Mouse (Mus musculus) midbrain, embryonic 12.5 days (tissue): ENCODE results near the gene Psat1. TPM values are rescaled to one million over a fixed set of nuclear protein-coding genes. Genes with fewer than 3 reads are reported as not detected.

Experiments used
- ATAC-seq: fragments of 200-750 bp; cut with Nextera tagmentation; 2 replicates; pipeline ENCODE4 v1.8.0; 2017; ENCODE audit warnings: low read depth, moderate TSS enrichment, moderate library complexity; ENCODE audit not compliant: low FRiP score
- H3K27ac ChIP-seq: fragments of 300-500 bp; sonication (generic); replicated peaks from 2 replicates; pipeline ENCODE4 v1.5.1; 2016; ENCODE audit warnings: mild to moderate bottlenecking
- H3K27me3 ChIP-seq: fragments of 300-500 bp; sonication (generic); 2 replicates; pipeline ENCODE4 v1.6.1; 2016; ENCODE audit warnings: mild to moderate bottlenecking
- H3K36me3 ChIP-seq: fragments of 300-500 bp; sonication (generic); 2 replicates; pipeline ENCODE4 v1.6.1; 2016
- H3K4me1 ChIP-seq: fragments of 300-500 bp; sonication (generic); 2 replicates; pipeline ENCODE4 v1.6.1; 2016
- H3K4me2 ChIP-seq: fragments of 300-500 bp; sonication (generic); replicated peaks from 2 replicates; pipeline ENCODE4 v1.6.1; 2016; ENCODE audit warnings: mild to moderate bottlenecking, moderate library complexity
- H3K4me3 ChIP-seq: fragments of 300-500 bp; sonication (generic); 2 replicates; pipeline ENCODE4 v1.5.1; 2016; ENCODE audit warnings: mild to moderate bottlenecking
- H3K9ac ChIP-seq: fragments of 300-500 bp; sonication (generic); replicated peaks from 2 replicates; pipeline ENCODE4 v1.6.1; 2016; ENCODE audit warnings: mild to moderate bottlenecking, moderate library complexity
- H3K9me3 ChIP-seq: fragments of 300-500 bp; sonication (generic); 2 replicates; pipeline ENCODE4 v1.6.1; 2016; ENCODE audit warnings: mild to moderate bottlenecking
- WGBS: fragments of 180-500 bp; shearing (Covaris S2); methylation state at CpG from one replicate; pipeline ENCODE4 v1.1.7; 2016; 5-methylcytosine and 5-hydroxymethylcytosine counted together
- polyA plus RNA-seq: library from polyadenylated mRNA; unstranded; fragments of >200 nt; fragmentation: Nextera tagmentation; extraction: Ambion mirVana; gene quantifications from 2 replicates; pipeline ENCODE4 v1.2.1, GENCODE M21; 2016

Gene Psat1
- 99.6 and 120 TPM in 2 replicates for polyA plus RNA-seq

- H3K36me3 ChIP-seq: no peaks in the 10 kb centered on the region
- 94% methylated on average over 7 of the region's 7 CpGs for WGBS
- no peaks in the 10 kb centered on the region for H3K9me3 ChIP-seq
- H3K4me2 ChIP-seq: no peak within 1 kb of the TSS
- H3K27ac ChIP-seq: no peak within 1 kb of the TSS
- no peak within 1 kb of the TSS for H3K9ac ChIP-seq
- no peaks in the 10 kb centered on the region for H3K27me3 ChIP-seq
- H3K4me3 ChIP-seq: no peak within 1 kb of the TSS
- H3K4me1 ChIP-seq: peaks cover 3% of the 10 kb centered on the region; the same call in 1 of the 2 replicates
- ATAC-seq: no peak
Observed at GRCm38 (mm10) chr19:15947237-15947636, at the start of gene Psat1. TSS of gene Psat1 (minus strand) at chr19:15947337.

GRCm38 (mm10) chr19:15990102-15990501 lies 43.0 kb upstream of the Psat1 start:
- WGBS: 84% methylated on average over 1 of the region's 1 CpGs
- Histone ChIP-seq H3K27ac (no peak overlapping the region), H3K36me3 (no peaks in the 10 kb centered on the region), H3K9me3 (no peaks in the 10 kb centered on the region), H3K4me2 (no peak overlapping the region), H3K9ac (no peak overlapping the region), H3K4me3 (no peak overlapping the region), H3K27me3 (no peaks in the 10 kb centered on the region), H3K4me1 (0 out of 2 replicates have a peak, but pooled peaks cover 6% of the 10 kb centered on the region)
- ATAC-seq: no peak

- peaks cover 31% of the 10 kb centered on the region for H3K4me1 ChIP-seq
- H3K27me3 ChIP-seq: no peaks in the 10 kb centered on the region
- no peak; the same call in none of the 2 replicates for ATAC-seq
- peak overlapping the region; percentile 32; the same call in 1 of the 2 replicates for H3K9ac ChIP-seq
- H3K36me3 ChIP-seq: 0 out of 2 replicates have a peak, but pooled peaks cover 6% of the 10 kb centered on the region
- WGBS: 29% methylated on average over 10 of the region's 10 CpGs
- H3K9me3 ChIP-seq: no peaks in the 10 kb centered on the region
- peak overlapping the region; percentile 78 for H3K4me3 ChIP-seq
- peak overlapping the region; percentile 66 for H3K4me2 ChIP-seq
- H3K27ac ChIP-seq: 0 out of 2 replicates have a peak overlapping the region, but pooled peaks have one; percentile 92
Observed at GRCm38 (mm10) chr19:15985172-15985713, 38.1 kb upstream of the Psat1 start.

GRCm38 (mm10) chr19:15984449-15985171 lies 37.5 kb upstream of the Psat1 start, which contains the start of gene Cep78:
TSS of gene Cep78 (minus strand) at chr19:15984989.
- peak; percentile 91 for ATAC-seq
- WGBS: under 1% methylated on average over 80 of the region's 88 CpGs
- Histone ChIP-seq H3K27ac (peak within 1 kb of the TSS; percentile 92), H3K4me3 (peak within 1 kb of the TSS; percentile 78), H3K27me3 (no peaks in the 10 kb centered on the region), H3K9ac (peak within 1 kb of the TSS; percentile 89), H3K36me3 (0 out of 2 replicates have a peak, but pooled peaks cover 13% of the 10 kb centered on the region), H3K4me1 (peaks cover 31% of the 10 kb centered on the region), H3K9me3 (no peaks in the 10 kb centered on the region), H3K4me2 (peak within 1 kb of the TSS; percentile 66)

- 51% methylated on average over 15 of the region's 15 CpGs for WGBS
- H3K4me2 ChIP-seq: peak overlapping the region; percentile 66
- ATAC-seq: no peak
- peak overlapping the region; percentile 78 for H3K4me3 ChIP-seq
- H3K4me1 ChIP-seq: peaks cover 31% of the 10 kb centered on the region
- H3K27me3 ChIP-seq: no peaks in the 10 kb centered on the region
- peak overlapping the region; percentile 92 for H3K27ac ChIP-seq
- peak overlapping the region; percentile 89 for H3K9ac ChIP-seq
- no peaks in the 10 kb centered on the region for H3K9me3 ChIP-seq
- H3K36me3 ChIP-seq: 0 out of 2 replicates have a peak, but pooled peaks cover 15% of the 10 kb centered on the region
Observed at GRCm38 (mm10) chr19:15983739-15984344, 36.7 kb upstream of the Psat1 start.

GRCm38 (mm10) chr19:15982926-15983738 lies 36.0 kb upstream of the Psat1 start:
- H3K9ac ChIP-seq: no peak overlapping the region; the same call in 1 of the 2 replicates
- no peak for ATAC-seq
- H3K4me3 ChIP-seq: peak overlapping the region; percentile 17; the same call in 1 of the 2 replicates

GRCm38 (mm10) chr19:15981861-15982260 lies 34.7 kb upstream of the Psat1 start:
- ATAC-seq: no peak
- H3K4me3 ChIP-seq: no peak overlapping the region
- H3K9me3 ChIP-seq: no peaks in the 10 kb centered on the region
- H3K4me1 ChIP-seq: peaks cover 31% of the 10 kb centered on the region
- H3K9ac ChIP-seq: no peak overlapping the region
- 0 out of 2 replicates have a peak overlapping the region, but pooled peaks have one; percentile 35 for H3K27ac ChIP-seq
- H3K27me3 ChIP-seq: no peaks in the 10 kb centered on the region
- peaks cover 32% of the 10 kb centered on the region for H3K36me3 ChIP-seq
- peak overlapping the region; percentile 66; the same call in 1 of the 2 replicates for H3K4me2 ChIP-seq
- 69% methylated on average over 4 of the region's 4 CpGs for WGBS

More at GRCm38 (mm10) chr19:15982926-15983738, 36.0 kb upstream of the Psat1 start:
- H3K9me3 ChIP-seq: no peaks in the 10 kb centered on the region
- H3K4me2 ChIP-seq: peak overlapping the region; percentile 66
- no peak overlapping the region for H3K27ac ChIP-seq
- H3K4me1 ChIP-seq: peaks cover 31% of the 10 kb centered on the region
- 37% methylated on average over 9 of the region's 10 CpGs for WGBS
- peaks cover 20% of the 10 kb centered on the region; the same call in 1 of the 2 replicates for H3K36me3 ChIP-seq
- no peaks in the 10 kb centered on the region for H3K27me3 ChIP-seq

GRCm38 (mm10) chr19:15973365-15973764 lies 26.2 kb upstream of the Psat1 start:
- no peak overlapping the region for H3K4me2 ChIP-seq
- no peak overlapping the region for H3K9ac ChIP-seq
- no peak for ATAC-seq
- no peaks in the 10 kb centered on the region for H3K4me1 ChIP-seq
- no peak overlapping the region for H3K27ac ChIP-seq
- WGBS: 79% methylated on average over 4 of the region's 4 CpGs
- H3K4me3 ChIP-seq: no peak overlapping the region
- H3K27me3 ChIP-seq: no peaks in the 10 kb centered on the region
- H3K9me3 ChIP-seq: no peaks in the 10 kb centered on the region
- H3K36me3 ChIP-seq: peaks cover 85% of the 10 kb centered on the region

GRCm38 (mm10) chr19:15965082-15965481 lies 17.9 kb upstream of the Psat1 start:
- Histone ChIP-seq H3K27me3 (no peaks in the 10 kb centered on the region), H3K4me1 (no peaks in the 10 kb centered on the region), H3K4me2 (no peak overlapping the region), H3K4me3 (no peak overlapping the region), H3K9me3 (no peaks in the 10 kb centered on the region), H3K9ac (no peak overlapping the region), H3K36me3 (peaks cover 68% of the 10 kb centered on the region), H3K27ac (no peak overlapping the region)
- WGBS: 58% methylated on average over 3 of the region's 3 CpGs
- peak; percentile 63 for ATAC-seq

GRCm38 (mm10) chr19:15964533-15964932 lies 17.4 kb upstream of the Psat1 start:
- H3K4me2 ChIP-seq: no peak overlapping the region
- no peaks in the 10 kb centered on the region for H3K27me3 ChIP-seq
- no peak; the same call in 1 of the 2 replicates for ATAC-seq
- H3K27ac ChIP-seq: no peak overlapping the region
- no peak overlapping the region for H3K4me3 ChIP-seq
- no peaks in the 10 kb centered on the region for H3K9me3 ChIP-seq
- H3K9ac ChIP-seq: no peak overlapping the region
- H3K4me1 ChIP-seq: no peaks in the 10 kb centered on the region
- WGBS: 91% methylated on average over 7 of the region's 7 CpGs
- H3K36me3 ChIP-seq: peaks cover 68% of the 10 kb centered on the region

- H3K9ac ChIP-seq: no peak overlapping the region
- H3K4me1 ChIP-seq: no peaks in the 10 kb centered on the region
- H3K4me2 ChIP-seq: no peak overlapping the region
- no peak overlapping the region for H3K27ac ChIP-seq
- 93% methylated on average over 17 of the region's 17 CpGs for WGBS
- no peak overlapping the region for H3K4me3 ChIP-seq
- no peak for ATAC-seq
- H3K9me3 ChIP-seq: no peaks in the 10 kb centered on the region
- peaks cover 66% of the 10 kb centered on the region for H3K36me3 ChIP-seq
- H3K27me3 ChIP-seq: no peaks in the 10 kb centered on the region
Observed at GRCm38 (mm10) chr19:15963011-15963695, 16.0 kb upstream of the Psat1 start.
